Mouse (Mus musculus): ENCODE results near the gene Nup205.

DNA sequence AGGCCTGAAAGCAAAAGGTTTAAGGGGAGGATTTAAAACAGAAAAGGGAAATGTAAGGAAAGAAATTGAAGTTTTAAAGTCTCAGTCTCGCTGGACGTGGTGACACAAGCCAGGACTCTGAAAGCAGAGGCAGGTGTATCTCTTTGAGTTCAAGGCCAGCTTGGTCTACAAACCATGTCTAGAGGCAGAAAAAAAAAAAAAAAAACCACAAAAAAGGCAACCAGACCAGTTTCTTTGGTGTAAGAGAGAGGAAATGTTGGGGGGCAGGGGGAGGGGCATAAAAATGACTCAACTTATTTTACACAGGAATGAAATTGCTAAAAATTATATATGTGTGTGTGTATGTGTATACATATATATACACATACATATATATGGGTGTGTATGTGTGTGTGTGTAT is 42.4 kb upstream of the Nup205 start:
- no peak for TF ChIP-seq POLR2A (IDR thresholded peaks at IDR 0.05; ENCODE audit: low read depth, low read length)
- TF ChIP-seq CTCF (IDR thresholded peaks at IDR 0.05; ENCODE audit: borderline replicate concordance, insufficient read depth, low read length): no peak
